ENCODE assay signal across 8 mouse cellular contexts in the genomic region with DNA sequence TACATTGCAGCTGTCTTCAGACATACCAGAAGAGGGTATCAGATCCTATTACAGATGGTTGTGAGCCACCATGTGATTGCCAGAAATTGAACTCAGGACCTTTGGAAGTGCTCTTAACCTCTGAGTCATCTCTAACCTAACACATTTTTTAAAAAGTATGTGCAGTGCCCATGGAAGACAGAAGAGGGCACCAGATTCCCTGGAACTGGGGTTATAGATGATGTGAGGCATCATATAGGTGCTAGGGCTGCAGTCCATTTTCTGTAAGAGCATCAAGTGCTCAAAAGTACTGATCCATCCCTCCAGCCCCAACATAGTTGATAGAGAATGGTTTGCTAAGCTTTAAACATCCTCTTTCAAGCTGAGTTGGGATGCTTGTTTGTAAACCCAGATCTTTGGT. TPM values are rescaled to one million over a fixed set of nuclear protein-coding genes. Genes with fewer than 3 reads are reported as not detected.
DNase-seq lines count a peak whose midpoint lies in the region; ATAC-seq and TF ChIP-seq lines count a peak whose summit lies in the region.

No protein-coding gene starts in this region.

- intact Hi-C loops in gastrocnemius, postnatal 36 days (cut with DNase I): loop anchor here (5.0 to 10.0 kb wide), 2 partner anchors 73 to 190 kb away; a partner anchor contains a TSS

- no peaks in the 10 kb centered on the region for H3K36me3 ChIP-seq in hindbrain, embryonic 11.5 days (ENCODE audit: control insufficient read depth, insufficient read depth, low read length)
- no peaks in the 10 kb centered on the region for H3K36me3 ChIP-seq in hindbrain, embryonic 16.5 days (ENCODE audit: control insufficient read depth, insufficient read depth, low read length)
- no peaks in the 10 kb centered on the region for H3K36me3 ChIP-seq in E14TG2a.4 (ENCODE audit: insufficient read depth, low read length)
- H3K36me3 ChIP-seq in kidney, postnatal 0 days (ENCODE audit: insufficient read depth, low read length): no peaks in the 10 kb centered on the region
- no peaks in the 10 kb centered on the region for H3K36me3 ChIP-seq in neural tube, embryonic 11.5 days (ENCODE audit: control insufficient read depth, insufficient read depth, low read length)

- no peak overlapping the region for H3K27ac ChIP-seq in hindbrain, embryonic 11.5 days (ENCODE audit: low read depth, low read length)
- H3K27ac ChIP-seq in hindbrain, embryonic 16.5 days (ENCODE audit: low read depth, low read length): no peak overlapping the region
- H3K27ac ChIP-seq in kidney, postnatal 0 days: no peak overlapping the region
- no peak overlapping the region for H3K27ac ChIP-seq in neural tube, embryonic 11.5 days (ENCODE audit: low read depth, low read length)

- no peak for ATAC-seq in hindbrain, embryonic 11.5 days (ENCODE audit: low FRiP score)
- ATAC-seq in hindbrain, embryonic 16.5 days: no peak
- no peak for ATAC-seq in kidney, postnatal 0 days (replicated peaks; ENCODE audit: low FRiP score, low read depth)
- ATAC-seq in neural tube, embryonic 11.5 days (ENCODE audit: insufficient read depth, low FRiP score, low TSS enrichment): no peak

- H3K4me1 ChIP-seq in hindbrain, embryonic 11.5 days (replicated peaks; ENCODE audit: control insufficient read depth, insufficient read depth, low read length): no peaks in the 10 kb centered on the region
- H3K4me1 ChIP-seq in hindbrain, embryonic 16.5 days (ENCODE audit: control insufficient read depth, insufficient read depth, low read depth, low read length): peaks cover 9% of the 10 kb centered on the region
- H3K4me1 ChIP-seq in E14TG2a.4 (replicated peaks; ENCODE audit: low read depth, low read length): peaks cover 22% of the 10 kb centered on the region
- no peaks in the 10 kb centered on the region for H3K4me1 ChIP-seq in kidney, postnatal 0 days (replicated peaks; ENCODE audit: insufficient read depth, low read length)
- H3K4me1 ChIP-seq in neural tube, embryonic 11.5 days (ENCODE audit: control insufficient read depth, insufficient read depth, low read length): no peaks in the 10 kb centered on the region

- peak; percentile 60 for TF ChIP-seq CTCF in E14TG2a.4 (conservative IDR thresholded peaks at IDR 0.05; ENCODE audit: low read length)
- TF ChIP-seq CTCF in kidney, postnatal 0 days (IDR thresholded peaks at IDR 0.05; ENCODE audit: low read depth): peak; percentile 79

- H3K4me2 ChIP-seq in hindbrain, embryonic 11.5 days (replicated peaks; ENCODE audit: low read depth, low read length): no peak overlapping the region
- H3K4me2 ChIP-seq in hindbrain, embryonic 16.5 days (ENCODE audit: low read length): no peak overlapping the region
- no peak overlapping the region for H3K4me2 ChIP-seq in kidney, postnatal 0 days (ENCODE audit: low read length)
- H3K4me2 ChIP-seq in neural tube, embryonic 11.5 days (ENCODE audit: low read depth): no peak overlapping the region

- no peaks in the 10 kb centered on the region for H3K27me3 ChIP-seq in hindbrain, embryonic 11.5 days (ENCODE audit: control insufficient read depth, insufficient read depth, low read length)
- H3K27me3 ChIP-seq in hindbrain, embryonic 16.5 days (replicated peaks; ENCODE audit: control insufficient read depth, insufficient read depth, low read length): no peaks in the 10 kb centered on the region
- H3K27me3 ChIP-seq in E14TG2a.4 (ENCODE audit: insufficient read depth, low read length): no peaks in the 10 kb centered on the region
- no peaks in the 10 kb centered on the region for H3K27me3 ChIP-seq in kidney, postnatal 0 days (ENCODE audit: insufficient read depth, low read length)
- H3K27me3 ChIP-seq in neural tube, embryonic 11.5 days (ENCODE audit: control insufficient read depth, insufficient read depth, low read length): no peaks in the 10 kb centered on the region

- no peaks in the 10 kb centered on the region for H3K9me3 ChIP-seq in hindbrain, embryonic 11.5 days (ENCODE audit: control insufficient read depth, low read length)
- H3K9me3 ChIP-seq in hindbrain, embryonic 16.5 days (ENCODE audit: control insufficient read depth, low read length): no peaks in the 10 kb centered on the region
- H3K9me3 ChIP-seq in E14TG2a.4 (ENCODE audit: low read length): no peaks in the 10 kb centered on the region
- H3K9me3 ChIP-seq in kidney, postnatal 0 days (replicated peaks; ENCODE audit: low read length): no peaks in the 10 kb centered on the region
- H3K9me3 ChIP-seq in neural tube, embryonic 11.5 days (ENCODE audit: control insufficient read depth, low read length): no peaks in the 10 kb centered on the region

- no peak overlapping the region for H3K4me3 ChIP-seq in hindbrain, embryonic 11.5 days (ENCODE audit: low read depth, low read length)
- no peak overlapping the region for H3K4me3 ChIP-seq in hindbrain, embryonic 16.5 days (ENCODE audit: low read length)
- no peak overlapping the region for H3K4me3 ChIP-seq in E14TG2a.4 (replicated peaks; ENCODE audit: low read length)
- no peak overlapping the region for H3K4me3 ChIP-seq in kidney, postnatal 0 days (replicated peaks; ENCODE audit: low read depth, low read length)
- no peak overlapping the region for H3K4me3 ChIP-seq in neural tube, embryonic 11.5 days (ENCODE audit: low read depth, low read length)

- peak; percentile 64 for DNase-seq in hindbrain, embryonic 11.5 days (ENCODE audit: low spot score)
- peak; percentile 58 for DNase-seq in c-Kit-negative CD71-positive TER-119-positive erythroid progenitor cells, embryonic 14.5 days (ENCODE audit: low read depth, low spot score)
- peak; percentile 62 for DNase-seq in kidney, postnatal 0 days (ENCODE audit: low spot score)
- peak; percentile 47 for DNase-seq in neural tube, embryonic 11.5 days (ENCODE audit: low spot score)
- DNase-seq in gastrocnemius, postnatal 36 days: no peak
- no peak for DNase-seq in gastrocnemius, postnatal 25 days

- no peak overlapping the region for H3K9ac ChIP-seq in hindbrain, embryonic 11.5 days (ENCODE audit: low read depth, low read length)
- no peak overlapping the region for H3K9ac ChIP-seq in hindbrain, embryonic 16.5 days (ENCODE audit: low read depth, low read length)
- no peak overlapping the region for H3K9ac ChIP-seq in kidney, postnatal 0 days (ENCODE audit: low read depth, low read length)
- H3K9ac ChIP-seq in neural tube, embryonic 11.5 days (ENCODE audit: low read length): no peak overlapping the region

RNA-seq across cellular contexts. Expression of a gene that starts 3.0 kb away (rescaled TPM):
- polyA plus RNA-seq in hindbrain, embryonic 11.5 days (2014; fragmentation: Nextera tagmentation; extraction: Ambion mirVana): 12.6 and 12.8 TPM in 2 replicates
- 11.7 and 12.6 TPM in 2 replicates for polyA plus RNA-seq in hindbrain, embryonic 16.5 days (2015; fragmentation: Nextera tagmentation; extraction: Ambion mirVana)
- polyA plus RNA-seq in kidney, postnatal 0 days (2015; fragmentation: Nextera tagmentation; extraction: Ambion mirVana): 10.9 and 12.2 TPM in 2 replicates
- polyA plus RNA-seq in neural tube, embryonic 11.5 days (2014; fragmentation: Nextera tagmentation; extraction: Ambion mirVana): 11.7 and 11.8 TPM in 2 replicates
- 1 to 10 TPM; 8.0 to 8.3 TPM for total RNA-seq in gastrocnemius, postnatal 36 days (2021)
- 1 to 10 TPM; 6.5 to 7.3 TPM for total RNA-seq in gastrocnemius, postnatal 25 days (2021)

RNA-seq across cellular contexts. Expression of a gene that starts 4.0 kb away (rescaled TPM):
- 37.0 and 39.5 TPM in 2 replicates for polyA plus RNA-seq in hindbrain, embryonic 11.5 days (2014; fragmentation: Nextera tagmentation; extraction: Ambion mirVana)
- 15.6 and 17.3 TPM in 2 replicates for polyA plus RNA-seq in hindbrain, embryonic 16.5 days (2015; fragmentation: Nextera tagmentation; extraction: Ambion mirVana)
- polyA plus RNA-seq in kidney, postnatal 0 days (2015; fragmentation: Nextera tagmentation; extraction: Ambion mirVana): 30.7 and 32.5 TPM in 2 replicates
- 35.5 and 38.8 TPM in 2 replicates for polyA plus RNA-seq in neural tube, embryonic 11.5 days (2014; fragmentation: Nextera tagmentation; extraction: Ambion mirVana)
- 10 to 100 TPM; 21.7 to 22.1 TPM for total RNA-seq in gastrocnemius, postnatal 36 days (2021)
- 10 to 100 TPM; 16.3 to 19.3 TPM for total RNA-seq in gastrocnemius, postnatal 25 days (2021)

RNA-seq across cellular contexts. Expression of a gene that starts 31.7 kb away (rescaled TPM):
- polyA plus RNA-seq in hindbrain, embryonic 11.5 days (2014; fragmentation: Nextera tagmentation; extraction: Ambion mirVana): 17.6 and 20.4 TPM in 2 replicates
- 16.2 and 20.1 TPM in 2 replicates for polyA plus RNA-seq in hindbrain, embryonic 16.5 days (2015; fragmentation: Nextera tagmentation; extraction: Ambion mirVana)
- polyA plus RNA-seq in kidney, postnatal 0 days (2015; fragmentation: Nextera tagmentation; extraction: Ambion mirVana): 9.7 and 10.1 TPM in 2 replicates
- polyA plus RNA-seq in neural tube, embryonic 11.5 days (2014; fragmentation: Nextera tagmentation; extraction: Ambion mirVana): 18.4 and 19.9 TPM in 2 replicates
- 1 to 10 TPM; 4.3 to 6.2 TPM for total RNA-seq in gastrocnemius, postnatal 36 days (2021)
- total RNA-seq in gastrocnemius, postnatal 25 days (2021): 1 to 10 TPM; 5.5 to 7.5 TPM

RNA-seq across cellular contexts. Expression of a gene that starts 57.1 kb away (rescaled TPM):
- polyA plus RNA-seq in hindbrain, embryonic 11.5 days (2014; fragmentation: Nextera tagmentation; extraction: Ambion mirVana): 5.0 and 5.5 TPM in 2 replicates
- 1.6 and 2.0 TPM in 2 replicates for polyA plus RNA-seq in hindbrain, embryonic 16.5 days (2015; fragmentation: Nextera tagmentation; extraction: Ambion mirVana)
- 2.0 and 2.1 TPM in 2 replicates for polyA plus RNA-seq in kidney, postnatal 0 days (2015; fragmentation: Nextera tagmentation; extraction: Ambion mirVana)
- polyA plus RNA-seq in neural tube, embryonic 11.5 days (2014; fragmentation: Nextera tagmentation; extraction: Ambion mirVana): 5.7 and 6.3 TPM in 2 replicates
- total RNA-seq in gastrocnemius, postnatal 36 days (2021): under 1 TPM in 1 of 2 experiments, not detected in 1; 0.15 TPM
- not detected for total RNA-seq in gastrocnemius, postnatal 25 days (2021)

Comparison
In these comparisons a context has a peak if more than half of its experiments do, and no peak if none do; other contexts are left out.
1. DNase-seq: peak in hindbrain, embryonic 11.5 days (single experiment), c-Kit-negative CD71-positive TER-119-positive erythroid progenitor cells, embryonic 14.5 days (single experiment), kidney, postnatal 0 days (single experiment) and neural tube, embryonic 11.5 days (single experiment); none in gastrocnemius, postnatal 36 days (0 of 2) and gastrocnemius, postnatal 25 days (single experiment).